Mouse (Mus musculus) gastrocnemius, postnatal 36 days (tissue): Measurements from ENCODE around the gene Stk38l. TPM values are rescaled to one million over a fixed set of nuclear protein-coding genes. Genes with fewer than 3 reads are reported as not detected.
"Not testable (repeated sequence)": the region's sequence is repeated elsewhere in the genome, so short reads cannot be mapped to it uniquely, and the experiment has no call there.

Experiments used
- DNase-seq, 2 experiments: peaks; one replicate each; pipeline ENCODE4 v3.0.0; 2022
- intact Hi-C: fragments of 180-260 bp; cut with DNase I; formaldehyde crosslinking; loops from one replicate; pipeline ENCODE4 v1.15.1; 2025
- total RNA-seq, 2 experiments: library from RNA; stranded (reverse); gene quantifications; 2 replicates each; pipeline ENCODE4 v1.2.3; 2021

Gene Stk38l
- total RNA-seq, 2 experiments from 2014 or later: 7.7 to 8.5 TPM

DNA sequence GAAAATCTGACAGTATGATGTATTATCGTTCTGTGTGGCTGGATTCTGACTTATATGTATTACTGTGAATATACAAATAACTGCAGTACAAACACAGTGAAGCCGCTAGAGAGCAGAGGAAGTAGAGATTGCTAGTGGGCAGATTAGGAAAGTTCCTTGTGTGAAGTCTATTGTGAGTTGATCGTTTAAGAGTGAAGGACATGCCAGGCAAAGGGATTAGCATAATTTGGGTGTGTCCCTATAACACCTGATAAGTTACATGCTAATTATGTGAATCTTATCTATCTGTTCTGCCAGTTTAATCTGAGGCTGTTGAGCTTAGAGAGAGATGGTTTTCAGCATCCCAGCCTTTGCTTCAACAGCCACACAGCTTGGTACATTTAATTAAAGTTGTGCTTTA is 7.4 kb downstream of the Stk38l start:
- intact Hi-C loops: no loop called here

DNA sequence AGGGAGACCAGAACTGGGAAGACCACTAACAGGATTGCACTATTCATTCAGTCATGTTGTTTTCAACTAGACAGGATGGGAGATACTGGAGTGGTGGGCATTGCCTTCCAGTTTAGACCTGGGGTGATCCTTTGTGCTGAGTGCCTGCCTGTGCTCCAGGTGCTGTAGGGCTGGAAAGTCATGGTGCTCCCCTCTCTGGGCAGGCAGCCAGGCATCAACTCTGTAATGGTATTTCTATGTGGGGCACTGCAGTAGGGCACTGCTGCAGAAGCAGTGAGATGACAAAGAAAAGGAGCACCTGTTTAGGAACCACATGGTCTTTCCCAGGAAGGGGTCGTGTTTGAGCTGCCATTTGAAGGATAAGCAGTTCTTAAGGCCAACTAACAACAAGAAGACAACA is 7.9 kb downstream of the Stk38l start:
- intact Hi-C loops: no loop called here
- DNase-seq: no peak

More for the DNA sequence above, 7.4 kb downstream of the Stk38l start:
- no peak for DNase-seq

DNA sequence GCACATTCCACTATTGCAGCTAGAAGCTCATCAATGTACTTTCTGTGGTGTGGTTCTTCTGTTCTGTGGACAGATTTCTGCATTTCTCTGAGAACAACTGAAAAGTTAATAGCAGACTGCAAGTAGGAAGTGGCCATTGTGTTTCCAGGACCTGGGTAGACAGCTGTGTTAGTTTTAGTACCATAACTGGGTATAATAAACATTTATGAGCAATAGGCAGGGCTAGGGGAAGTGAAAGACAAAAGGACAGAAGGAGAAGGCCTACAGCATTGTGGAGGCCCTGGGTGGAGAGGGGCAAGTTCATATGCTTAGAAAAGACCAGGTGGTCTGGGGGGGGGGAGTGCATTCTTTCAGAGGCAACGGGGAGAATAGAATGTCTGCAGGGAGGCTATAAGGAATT is 8.8 kb downstream of the Stk38l start:
- intact Hi-C loops: no loop called here
- no peak for DNase-seq

DNA sequence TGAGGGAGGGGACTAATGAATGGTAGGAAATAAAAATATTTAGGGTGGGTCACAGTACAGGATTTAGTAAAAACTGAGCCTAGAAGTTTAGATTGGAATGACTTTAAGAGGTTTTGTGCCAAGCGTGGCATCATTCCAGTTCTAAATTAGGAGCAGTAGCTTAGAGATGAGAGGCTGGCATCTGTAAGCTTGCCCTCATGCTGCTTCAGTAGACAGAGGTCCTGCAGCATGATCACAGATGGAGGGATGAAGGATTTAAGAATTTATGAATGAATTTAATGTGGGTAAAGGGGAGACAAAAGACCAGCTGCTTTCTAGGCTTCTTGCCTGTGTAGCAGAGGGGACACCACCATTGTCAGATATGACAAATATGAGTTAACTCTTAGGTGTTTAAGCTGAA is 14.1 kb downstream of the Stk38l start:
- no peak for DNase-seq
- intact Hi-C loops: no loop called here

DNA sequence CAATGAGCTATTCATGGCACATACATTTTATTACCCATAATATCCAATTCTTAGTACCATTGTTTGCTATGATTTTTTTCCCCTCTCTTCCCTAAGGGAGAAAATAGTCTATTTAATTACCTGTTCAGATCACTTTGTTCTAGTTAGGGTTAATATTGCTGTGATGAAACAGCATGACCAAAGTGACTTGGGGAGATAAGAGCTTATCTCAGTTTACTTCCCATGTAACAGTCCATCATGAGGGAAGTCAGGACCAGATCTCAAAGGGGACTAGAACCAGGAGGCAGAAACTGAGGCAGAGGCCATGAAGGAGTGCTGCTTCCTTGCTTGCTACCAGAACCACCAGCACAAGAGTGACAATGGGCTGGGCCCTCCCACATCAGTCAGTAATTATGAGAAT is 15.9 kb downstream of the Stk38l start:
- intact Hi-C loops: no loop called here
- no peak for DNase-seq

DNA sequence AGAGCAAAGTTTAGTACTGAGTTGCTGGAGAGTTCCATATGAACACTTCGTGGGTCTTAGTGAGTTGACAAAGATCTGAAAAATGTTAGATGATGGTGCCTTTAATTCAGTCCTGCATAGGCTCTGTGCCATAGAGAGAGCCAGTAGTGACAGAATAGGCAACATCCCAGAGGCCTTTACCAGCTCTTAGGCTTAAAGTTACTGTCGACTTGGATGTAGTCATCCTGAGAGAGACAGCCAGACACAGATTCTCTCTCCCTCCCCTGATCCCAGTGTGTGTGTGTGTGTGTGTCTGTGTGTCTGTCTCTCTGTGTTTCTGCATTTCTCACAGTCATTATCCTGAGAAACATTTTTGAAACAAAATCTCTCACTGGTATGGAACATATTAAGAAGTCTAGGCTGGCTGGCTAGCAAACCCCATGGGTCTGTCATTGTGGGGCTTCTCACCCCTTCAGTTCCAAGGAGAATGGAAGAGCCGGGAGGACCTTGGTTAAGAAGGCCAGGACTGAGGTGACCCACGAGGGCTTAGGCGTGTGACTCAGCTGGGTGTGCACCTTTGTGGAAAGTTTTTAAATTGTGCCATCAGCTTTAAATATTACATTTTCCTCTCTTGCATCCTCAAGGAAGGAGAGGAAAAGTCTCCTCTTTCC is 17.3 kb downstream of the Stk38l start:
- intact Hi-C loops: no loop called here
- no peak for DNase-seq

DNA sequence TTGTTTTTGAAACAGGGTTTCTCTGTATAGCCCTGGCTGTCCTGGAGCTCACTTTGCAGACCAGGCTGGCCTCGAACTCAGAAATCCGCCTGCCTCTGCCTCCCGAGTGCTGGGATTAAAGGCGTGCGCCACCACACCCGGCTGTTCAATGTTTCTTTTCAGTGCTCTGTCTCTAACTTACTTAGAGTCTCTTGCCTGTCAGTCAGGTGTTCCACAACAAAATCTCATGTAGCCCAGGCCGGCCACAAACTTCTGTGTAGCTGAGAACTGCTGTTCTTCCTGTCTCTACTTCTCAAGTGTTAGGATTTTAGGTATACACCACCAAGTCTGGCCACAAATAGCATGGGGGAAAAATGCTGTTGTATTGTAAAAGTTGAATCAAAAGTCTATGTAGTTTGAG is 19.5 kb downstream of the Stk38l start:
- intact Hi-C loops: not testable (repeated sequence)

DNA sequence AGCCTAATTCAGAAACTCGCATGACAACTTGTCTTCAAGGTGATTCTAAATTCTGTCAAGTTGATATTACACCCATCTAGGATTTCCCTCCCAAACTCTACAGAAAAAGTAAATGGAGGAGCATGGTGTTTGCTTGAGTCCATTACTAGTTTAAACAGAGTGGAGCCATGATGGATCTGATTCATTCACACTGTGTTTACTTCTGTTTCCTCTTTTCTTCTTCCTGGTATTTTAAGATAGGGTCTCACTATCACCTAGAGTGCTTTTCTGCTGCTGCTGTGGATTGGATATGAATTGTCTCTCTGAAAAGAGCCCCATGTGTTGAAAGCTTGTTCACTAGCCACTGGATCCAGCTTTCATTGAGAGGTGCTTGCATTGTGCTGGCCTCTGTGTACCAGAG is 20.4 kb downstream of the Stk38l start:
- intact Hi-C loops: no loop called here
- DNase-seq: no peak

More for the DNA sequence above, 19.5 kb downstream of the Stk38l start:
- DNase-seq: not testable (repeated sequence)

DNA sequence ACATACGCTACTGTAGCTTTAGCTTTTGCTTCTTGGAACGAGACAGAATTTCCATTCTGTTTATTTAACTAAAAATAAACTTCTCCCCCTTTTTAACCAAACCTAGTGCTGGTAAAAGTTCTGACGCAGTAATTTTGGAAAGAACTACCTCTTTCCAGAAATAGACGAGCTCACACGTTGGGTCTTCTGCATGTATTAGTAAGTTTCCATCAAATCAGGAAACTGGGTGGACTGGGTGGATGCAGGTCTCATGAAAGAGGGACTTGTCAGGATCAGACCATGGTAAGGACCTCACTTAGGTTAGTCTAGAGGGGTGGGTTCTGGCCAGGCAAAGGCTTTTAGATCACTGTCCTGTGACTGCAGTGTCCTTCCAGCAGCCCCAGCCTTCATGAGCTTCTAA is 21.8 kb downstream of the Stk38l start:
- intact Hi-C loops: no loop called here
- no peak for DNase-seq

DNA sequence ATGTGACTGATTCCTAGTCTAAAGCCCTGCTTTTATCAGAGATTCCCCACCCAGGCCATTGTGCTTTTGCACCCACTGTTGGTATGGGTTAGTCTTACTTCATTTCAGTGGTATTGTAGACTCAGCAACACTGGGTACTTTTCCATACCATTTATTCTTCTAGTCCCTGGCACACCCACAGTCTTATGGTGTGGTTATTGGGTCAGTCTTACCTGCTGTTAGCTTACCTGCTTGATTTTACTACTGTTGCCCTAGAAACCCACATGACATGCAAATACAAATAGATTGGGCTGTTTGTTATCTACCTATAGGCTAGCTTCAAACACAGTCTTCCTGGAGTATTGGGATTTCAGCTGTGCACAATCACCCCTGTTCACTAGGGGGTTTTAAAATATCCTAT is 22.3 kb downstream of the Stk38l start:
- no peak for DNase-seq
- intact Hi-C loops: no loop called here

DNA sequence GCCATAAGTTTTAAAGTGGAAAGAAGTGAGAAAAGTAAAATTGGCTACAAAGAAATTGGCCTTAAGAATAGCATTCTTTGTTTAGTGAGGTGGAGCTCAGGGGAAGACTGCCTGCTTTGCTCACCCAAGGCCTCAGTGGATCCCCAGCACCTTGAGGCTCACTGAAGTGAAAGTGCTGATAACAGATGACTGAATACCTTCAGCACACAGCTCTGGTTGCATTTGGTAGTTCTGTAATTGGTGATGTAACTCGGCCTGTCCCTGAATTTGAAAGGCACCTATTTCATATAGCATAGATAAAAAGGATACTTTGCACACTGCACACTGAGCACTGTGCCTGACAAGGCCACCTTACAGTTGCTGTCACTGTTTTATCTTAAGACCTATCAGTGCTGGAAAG is 23.5 kb downstream of the Stk38l start:
- intact Hi-C loops: no loop called here
- DNase-seq: no peak

DNA sequence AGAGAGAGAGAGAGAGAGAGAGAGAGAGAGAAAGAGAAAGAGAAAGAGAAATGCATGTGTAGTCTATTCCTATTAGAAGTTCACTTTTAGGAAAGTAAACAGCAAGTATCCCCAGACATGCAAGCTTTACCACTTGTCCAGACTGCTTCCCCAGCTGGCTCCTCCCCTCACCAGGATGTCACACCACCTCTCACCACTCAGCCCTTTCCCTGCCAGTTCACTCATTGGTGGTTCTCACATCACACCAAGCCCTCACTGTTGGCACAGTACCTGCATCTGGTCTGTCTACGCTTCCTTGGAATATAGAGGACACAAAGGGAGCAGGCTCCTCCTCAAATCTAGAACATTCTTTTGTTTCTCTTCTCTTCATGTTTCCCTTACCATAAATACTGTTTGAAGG is 26.9 kb downstream of the Stk38l start:
- DNase-seq: no peak
- intact Hi-C loops: no loop called here

DNA sequence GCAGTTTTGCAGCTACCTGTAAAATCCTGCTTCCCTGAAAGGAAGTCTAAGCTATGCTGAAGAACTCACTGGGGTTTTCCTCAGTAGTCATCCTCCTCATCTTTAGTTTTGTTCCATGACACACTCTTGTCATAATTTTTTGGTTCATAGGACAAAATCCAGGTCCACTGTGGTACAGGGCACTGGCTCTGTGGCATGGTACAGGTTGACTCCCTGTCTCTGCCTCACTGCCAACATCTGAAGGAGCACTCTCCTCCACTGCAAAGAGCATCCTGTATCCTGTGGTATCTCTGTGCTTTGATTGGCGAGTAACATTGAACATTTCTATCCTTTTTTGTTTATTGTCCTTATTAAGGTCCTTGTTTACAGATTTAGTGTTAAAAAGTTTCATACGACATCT is 27.4 kb downstream of the Stk38l start:
- no peak for DNase-seq
- intact Hi-C loops: no loop called here

DNA sequence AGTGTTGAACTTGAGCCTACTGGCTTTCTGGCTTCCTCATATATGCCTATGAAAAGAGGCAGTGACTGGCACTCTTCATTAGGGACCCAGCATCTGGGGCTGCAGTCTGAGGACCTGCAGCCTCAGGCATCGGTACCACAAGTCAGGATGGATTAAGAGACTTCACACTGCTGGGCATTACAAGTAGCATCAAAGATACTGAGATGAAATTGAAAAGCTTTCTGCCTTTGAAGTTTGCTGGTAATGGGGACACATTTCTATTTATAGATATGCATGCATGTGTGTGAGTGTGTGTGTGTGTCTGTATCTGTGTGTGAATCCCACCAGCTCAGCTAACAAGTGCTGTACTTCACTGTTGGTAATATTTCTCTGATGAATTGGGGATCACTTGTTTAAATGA is 27.8 kb downstream of the Stk38l start:
- no peak for DNase-seq
- intact Hi-C loops: no loop called here

DNA sequence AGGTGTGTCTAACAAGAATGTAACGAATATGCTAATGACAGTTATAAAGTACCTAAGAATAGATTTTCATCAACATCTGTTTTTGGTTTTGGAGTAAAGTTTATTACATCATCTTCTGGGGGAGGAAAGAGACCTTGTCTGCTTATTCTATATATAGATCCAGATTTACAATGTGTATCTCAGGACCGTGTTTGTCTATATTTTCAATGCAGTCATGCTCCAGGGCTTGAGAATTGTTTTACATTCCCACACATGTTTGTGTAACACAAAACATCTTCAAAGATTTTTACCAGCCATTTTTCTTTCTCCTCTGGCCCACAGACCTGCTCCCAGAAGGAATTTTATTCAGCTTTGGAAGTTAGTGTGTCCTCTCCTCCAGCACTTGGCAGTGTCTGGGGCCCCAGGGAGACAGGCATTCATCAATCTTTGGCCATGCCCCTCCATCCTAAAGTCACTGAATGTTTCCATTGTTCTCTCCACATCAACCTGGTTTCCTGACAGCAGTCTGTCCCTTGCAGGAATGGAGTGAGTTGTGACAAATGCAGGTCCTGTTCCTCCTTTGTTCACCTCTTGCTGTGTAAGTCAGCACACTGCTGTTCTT is 28.9 kb downstream of the Stk38l start:
- no peak for DNase-seq
- intact Hi-C loops: no loop called here

DNA sequence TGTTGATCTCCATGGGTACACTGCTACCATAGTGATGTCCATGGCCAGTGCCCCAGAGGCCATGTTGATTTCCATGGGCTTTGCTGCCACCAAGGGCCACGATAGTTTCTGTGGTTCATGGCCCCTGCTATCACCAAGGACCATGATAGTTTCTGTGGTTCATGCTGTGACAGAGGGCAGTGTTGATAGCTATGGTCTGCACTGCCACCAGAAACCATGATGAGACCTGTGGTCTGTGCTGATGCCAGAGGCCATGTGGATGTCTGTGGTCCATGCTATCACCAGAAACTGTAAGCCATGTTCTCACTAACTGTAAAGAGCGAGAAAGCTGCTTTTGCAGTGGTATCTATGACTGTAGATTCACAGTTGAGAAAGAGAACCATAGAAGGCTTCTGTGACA is 30.3 kb downstream of the Stk38l start:
- intact Hi-C loops: no loop called here
- no peak for DNase-seq

DNA sequence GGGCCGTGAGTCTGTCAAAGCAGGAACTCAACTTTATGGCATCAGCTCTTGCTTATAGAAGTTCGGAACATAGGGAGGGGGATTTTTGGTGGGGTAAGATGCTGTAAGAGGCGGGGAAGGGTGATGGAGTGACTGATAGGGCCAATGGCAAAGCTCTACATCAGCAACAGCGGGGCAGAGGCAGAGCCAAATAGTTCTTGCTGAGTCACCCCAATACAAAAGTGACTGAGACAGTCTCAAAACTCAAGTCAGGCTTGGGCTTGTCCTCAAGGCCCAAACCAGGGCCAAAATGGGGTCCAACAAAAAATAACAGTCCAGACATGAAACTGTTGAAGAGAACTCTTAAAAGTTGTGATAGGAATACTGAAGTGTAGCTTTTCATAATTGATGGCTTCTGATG is 30.9 kb downstream of the Stk38l start:
- intact Hi-C loops: no loop called here
- no peak for DNase-seq

DNA sequence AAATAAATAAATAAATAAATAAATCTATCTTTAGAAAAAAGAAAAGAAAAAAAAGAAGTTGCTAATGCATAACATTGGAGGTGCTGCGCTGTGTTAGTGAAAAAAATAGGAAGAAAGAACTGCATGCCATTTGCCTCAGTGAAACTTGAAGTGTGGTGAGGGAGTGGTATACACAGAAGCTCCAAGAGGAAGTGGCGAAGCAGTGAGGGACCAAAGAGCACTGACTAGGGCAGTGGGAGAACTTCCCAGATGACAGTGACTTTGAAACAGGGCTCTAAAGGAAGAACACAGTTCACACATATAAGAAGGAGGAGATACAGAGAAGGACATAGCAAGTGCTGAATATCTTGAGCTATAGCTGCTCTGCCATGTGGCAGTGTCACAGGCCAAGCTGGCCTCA is 34.2 kb downstream of the Stk38l start:
- intact Hi-C loops: no loop called here
- no peak for DNase-seq

DNA sequence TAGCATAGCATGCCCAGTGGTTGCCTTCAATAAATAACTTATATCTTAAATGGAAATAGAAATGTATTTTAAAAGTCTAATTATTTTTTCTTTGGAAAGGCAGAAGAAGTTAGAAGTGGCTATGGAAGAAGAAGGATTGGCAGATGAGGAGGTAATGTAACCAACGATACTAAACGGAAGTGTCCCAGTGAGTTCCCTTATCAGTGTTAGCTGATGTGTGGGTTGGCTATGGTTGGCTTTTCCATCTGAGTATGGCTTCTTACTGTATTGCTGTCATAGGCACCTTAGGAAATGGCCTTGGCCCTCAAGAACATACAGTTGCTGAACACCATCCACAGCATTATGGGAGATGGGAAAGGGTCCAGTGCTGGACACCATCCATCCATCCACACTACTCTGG is 35.2 kb downstream of the Stk38l start:
- DNase-seq: no peak
- intact Hi-C loops: no loop called here

DNA sequence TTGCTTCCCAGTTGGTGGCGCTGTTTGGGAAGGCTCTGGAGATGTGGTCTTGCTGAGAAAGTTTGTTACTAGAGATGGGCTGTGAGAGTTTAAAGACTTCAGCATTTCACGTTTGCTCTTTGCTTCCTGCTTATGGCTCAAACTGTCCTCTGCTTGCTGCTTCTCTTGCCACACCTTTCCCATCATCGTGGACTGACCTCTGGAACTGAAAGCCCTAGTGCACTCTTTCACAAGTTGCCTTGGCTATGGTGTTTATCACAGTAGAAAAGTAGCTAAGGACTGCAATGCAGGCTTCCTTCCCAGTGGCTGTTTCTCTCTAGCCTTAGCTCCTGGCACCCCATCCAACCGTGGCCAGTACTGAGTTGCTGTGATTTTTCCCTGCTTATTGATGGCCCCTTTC is 35.9 kb downstream of the Stk38l start:
- intact Hi-C loops: no loop called here

DNA sequence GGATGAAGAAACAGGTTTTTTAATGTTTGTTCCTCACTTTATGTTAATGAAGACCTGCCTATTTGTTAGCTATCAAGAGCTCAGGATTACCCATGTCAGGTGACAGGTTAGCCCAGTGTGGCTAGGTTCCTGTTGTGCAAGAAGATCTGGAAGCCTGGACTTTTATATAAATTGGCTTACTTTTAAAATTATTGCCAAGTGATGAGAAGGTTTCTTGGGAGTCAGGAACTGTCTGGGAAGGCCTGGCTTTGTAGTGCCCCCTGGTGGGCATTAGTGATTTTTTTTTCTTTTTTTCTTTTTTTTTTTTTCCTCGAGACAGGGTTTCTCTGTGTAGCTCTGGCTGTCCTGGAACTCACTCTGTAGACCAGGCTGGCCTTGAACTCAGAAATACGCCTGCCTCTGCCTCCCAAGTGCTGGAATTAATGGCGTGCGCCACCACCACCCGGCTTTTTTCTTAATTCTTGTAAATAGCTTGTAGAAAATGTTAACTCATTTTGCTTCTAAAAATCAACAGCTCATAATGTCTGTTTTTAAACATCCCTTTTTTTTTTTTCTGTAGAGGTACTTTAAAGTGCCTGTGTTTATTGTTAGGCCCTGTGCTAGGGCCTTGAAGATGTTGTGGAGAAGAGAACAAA is 37.6 kb downstream of the Stk38l start:
- intact Hi-C loops: loop anchor here (2.0 kb wide), 1 partner anchor 100 kb away; no protein-coding TSS in a partner anchor
- no peak for DNase-seq

More for the DNA sequence above, 35.9 kb downstream of the Stk38l start:
- no peak for DNase-seq

DNA sequence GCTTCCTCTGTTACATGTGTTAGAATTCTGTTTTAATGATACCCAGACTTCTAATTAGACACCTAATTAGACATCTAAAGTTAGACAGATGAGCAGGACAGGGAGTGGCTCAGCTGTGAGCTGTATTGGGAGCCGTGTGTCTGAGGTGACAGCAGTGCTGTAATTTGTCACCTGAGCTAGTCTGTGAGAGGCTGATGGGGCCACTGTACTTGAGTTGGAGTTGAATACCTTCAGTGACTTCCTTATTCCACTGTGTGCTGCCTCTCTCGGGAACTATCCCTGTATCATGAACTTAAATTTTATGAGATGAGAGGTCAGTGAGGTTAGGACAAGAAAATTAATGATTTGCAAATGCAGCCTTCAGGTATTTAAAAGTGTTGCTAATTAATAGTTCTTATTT is 39.8 kb downstream of the Stk38l start:
- no peak for DNase-seq
- intact Hi-C loops: no loop called here
